Mouse (Mus musculus) CD4-positive, CD25-positive, alpha-beta regulatory T cell, adult 2 months (primary cell): ENCODE measurements at regions not wholly inside any gene's neighbourhood (a gene's known extent, or its start where the extent isn't known, plus 50 kb on each side); places are given as distances from the start of the nearest gene placed in this dataset.

Experiments
- DNase-seq: peaks from one replicate; pipeline ENCODE4 v3.0.0-alpha.2; 2012; ENCODE audit warnings: low read depth, low spot score

GRCm38 (mm10) chr15:93881276-93881675, 285.6 kb upstream of the Prickle1 start:
- no peak for DNase-seq

DNA sequence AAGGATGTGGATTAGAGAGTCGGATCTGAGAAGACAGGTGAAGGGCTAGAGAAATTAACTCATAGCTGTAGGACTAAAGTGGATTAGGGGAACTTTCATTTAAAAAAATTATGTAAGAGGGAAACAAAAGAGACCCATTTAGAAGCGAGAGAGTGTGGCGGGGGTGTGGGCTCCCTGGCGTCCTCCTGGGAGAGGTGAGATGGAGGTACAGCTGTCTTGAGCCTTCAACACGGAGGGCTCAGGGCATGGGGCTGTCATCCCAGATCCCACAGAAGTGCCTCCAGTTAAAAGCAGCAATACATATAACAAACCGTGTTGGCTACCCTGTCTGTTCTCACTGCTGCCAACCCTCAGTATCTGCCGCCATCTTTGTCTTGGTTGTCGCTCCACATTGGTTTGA, 284.6 kb upstream of the Prickle1 start:
- no peak for DNase-seq

DNA sequence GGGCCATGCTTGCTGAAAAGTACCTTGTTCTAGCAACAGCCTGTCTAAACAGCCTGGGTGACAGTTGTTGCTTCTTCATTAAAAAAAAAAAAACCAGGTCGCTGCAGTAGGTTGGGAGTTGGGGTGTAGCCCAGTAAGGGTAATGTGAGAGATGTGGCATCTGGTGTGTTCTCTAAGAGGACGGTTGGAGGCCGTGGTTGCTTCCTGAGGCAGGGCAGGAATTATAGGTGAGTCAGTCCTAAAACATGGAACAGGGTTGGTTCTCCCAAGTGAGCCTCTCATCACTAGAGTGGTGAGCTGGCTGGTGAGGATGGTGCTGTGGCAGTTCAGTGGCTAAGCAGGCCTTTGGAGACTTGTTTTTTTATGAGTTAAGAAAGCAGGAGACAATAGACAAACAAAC, 283.3 kb upstream of the Prickle1 start:
- no peak for DNase-seq

DNA sequence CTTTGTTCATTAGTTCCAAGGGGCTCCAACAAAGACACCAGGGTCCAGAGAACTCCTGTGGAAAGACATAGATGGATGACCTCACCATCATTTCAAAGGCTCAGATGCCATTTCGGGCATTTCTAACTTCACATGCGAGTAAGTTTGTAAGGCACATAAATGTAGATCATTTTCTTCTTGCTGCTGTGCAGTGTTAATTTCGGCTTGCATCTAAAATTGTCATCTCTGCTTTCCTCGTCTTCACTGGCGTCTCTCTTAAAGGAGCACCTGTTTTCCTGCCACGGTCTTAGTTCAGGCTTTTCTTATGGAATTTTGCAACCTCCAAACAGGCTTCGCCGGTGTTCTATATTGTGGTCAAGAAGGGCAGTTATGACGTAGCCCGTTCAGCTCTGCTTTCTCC, 280.6 kb upstream of the Prickle1 start:
- no peak for DNase-seq

- no peak for DNase-seq
Observed at GRCm38 (mm10) chr15:93875685-93876084, 280.0 kb upstream of the Prickle1 start.

- no peak for DNase-seq
Observed at GRCm38 (mm10) chr15:93874206-93874605, 278.5 kb upstream of the Prickle1 start.

- no peak for DNase-seq
Observed at GRCm38 (mm10) chr15:93857336-93857901, 261.7 kb upstream of the Prickle1 start.

GRCm38 (mm10) chr15:93853221-93853620, 257.5 kb upstream of the Prickle1 start:
- no peak for DNase-seq

GRCm38 (mm10) chr15:93852126-93852525, 256.4 kb upstream of the Prickle1 start:
- DNase-seq, result no peak

DNA sequence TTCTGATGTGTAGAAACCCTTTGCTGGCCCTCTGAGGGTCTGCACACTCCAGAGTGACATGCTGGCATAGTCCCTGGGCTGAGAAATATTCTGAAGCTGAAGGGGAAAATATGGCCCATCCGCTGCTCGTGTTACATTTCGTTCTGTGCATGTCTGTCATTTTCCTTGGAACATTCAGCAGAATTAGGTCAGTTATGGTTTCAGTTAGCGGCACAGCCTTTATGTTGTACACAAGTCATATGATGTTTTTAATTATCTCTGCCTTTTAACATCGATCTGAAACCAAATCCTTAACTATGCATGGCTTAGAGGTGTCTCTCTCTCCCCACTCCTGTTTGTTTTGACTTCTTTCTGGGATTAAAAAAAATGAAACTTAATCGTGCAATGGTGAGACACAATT, 254.7 kb upstream of the Prickle1 start:
- no peak for DNase-seq

- DNase-seq, result no peak
Observed at GRCm38 (mm10) chr15:93848830-93849229, 253.1 kb upstream of the Prickle1 start.

- DNase-seq, result no peak
Observed at GRCm38 (mm10) chr15:93846797-93847196, 251.1 kb upstream of the Prickle1 start.

DNA sequence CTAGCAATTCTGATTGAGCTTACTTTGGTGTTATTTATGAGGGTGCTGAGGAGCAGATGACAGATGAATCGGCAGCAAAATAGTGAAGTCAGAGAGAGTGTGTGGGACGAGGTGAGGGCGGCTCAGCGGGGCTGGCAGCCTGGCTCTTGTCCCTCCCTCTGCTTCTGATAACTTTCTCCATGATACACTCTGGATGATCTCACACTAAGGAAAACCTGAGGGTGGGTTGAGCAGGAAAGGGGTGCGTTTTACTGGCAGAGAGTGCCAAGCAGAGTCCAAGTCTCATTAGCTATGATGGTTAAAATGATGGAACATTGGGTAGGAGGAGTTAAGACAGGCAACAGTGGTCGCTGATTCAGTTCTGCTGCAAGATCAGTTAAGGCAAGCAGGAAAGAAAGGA, 250.1 kb upstream of the Prickle1 start:
- DNase-seq, result no peak

- DNase-seq, result no peak
Observed at GRCm38 (mm10) chr15:93832956-93833355, 237.3 kb upstream of the Prickle1 start.

DNA sequence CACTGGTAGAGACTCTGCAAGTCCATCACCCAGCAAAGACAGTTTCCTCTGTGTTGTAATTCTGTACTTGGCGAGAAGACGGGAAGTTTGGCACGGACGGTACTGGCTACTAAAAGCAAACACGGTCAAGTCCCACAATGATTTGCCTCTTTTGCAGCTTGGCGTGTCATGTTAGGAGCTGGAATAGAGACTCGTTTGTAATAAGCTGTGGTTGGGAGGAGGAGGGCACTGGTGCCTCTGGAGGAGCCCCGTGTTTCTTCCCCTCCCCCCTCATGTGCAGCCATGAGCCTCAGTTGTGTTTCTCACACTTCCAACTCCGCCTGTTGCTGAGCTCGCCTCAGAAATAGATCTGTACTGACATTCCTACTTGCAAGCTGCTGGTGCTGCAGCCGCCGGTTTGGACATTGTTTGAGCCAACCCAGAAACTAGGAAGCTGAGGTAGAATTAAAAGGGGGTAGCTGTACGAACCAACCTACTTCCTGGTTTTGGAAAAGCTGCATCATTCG, 236.8 kb upstream of the Prickle1 start:
- peak; percentile 15 for DNase-seq

GRCm38 (mm10) chr15:93831148-93831547, 235.5 kb upstream of the Prickle1 start:
- no peak for DNase-seq

GRCm38 (mm10) chr15:93824729-93825694, 229.3 kb upstream of the Prickle1 start:
- DNase-seq, result no peak

- DNase-seq, result no peak
Observed at GRCm38 (mm10) chr15:93821236-93821635, 225.5 kb upstream of the Prickle1 start.

GRCm38 (mm10) chr15:93812011-93812410, 216.3 kb upstream of the Prickle1 start:
- DNase-seq, result no peak

GRCm38 (mm10) chr15:93807993-93808392, 212.3 kb upstream of the Prickle1 start:
- no peak for DNase-seq

DNA sequence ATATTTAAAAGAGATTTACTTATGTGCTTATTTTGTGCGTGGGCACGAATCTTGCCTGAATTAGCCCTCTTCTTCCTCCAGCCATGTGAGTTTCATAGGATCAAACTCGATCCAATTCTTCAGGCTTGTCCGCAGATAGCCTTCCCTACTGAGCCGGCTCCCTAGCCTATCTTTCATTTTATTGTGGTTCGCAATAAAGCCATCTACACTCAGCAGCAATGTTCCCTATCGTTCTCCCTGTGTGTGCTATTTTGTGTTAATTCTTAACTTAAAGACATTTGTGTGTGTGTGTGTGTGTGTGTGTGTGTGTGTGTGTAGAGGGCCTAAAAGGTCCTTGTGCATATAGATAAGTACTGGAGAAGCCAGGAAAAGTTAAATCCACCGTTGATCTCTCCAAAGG, 211.8 kb upstream of the Prickle1 start:
- no peak for DNase-seq

DNA sequence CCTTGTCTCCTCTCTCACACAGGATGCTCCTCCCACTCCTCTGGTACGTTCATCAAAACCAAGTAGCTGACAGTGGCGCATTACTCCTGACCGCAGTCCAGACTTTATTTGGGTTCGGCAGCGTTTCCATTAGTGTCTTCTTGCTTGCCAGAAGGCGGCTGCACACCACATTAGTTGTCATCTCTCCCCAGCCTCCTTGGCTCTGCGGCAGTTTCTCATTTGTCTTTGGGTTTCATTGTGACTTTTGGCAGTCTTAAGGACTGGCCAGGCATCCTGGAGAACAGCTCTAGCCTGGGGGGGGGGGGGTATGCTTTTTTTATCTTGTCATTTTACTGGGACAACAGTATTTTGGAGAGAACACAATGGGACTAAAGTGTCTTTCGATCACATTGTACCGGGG, 209.0 kb upstream of the Prickle1 start:
- DNase-seq, result no peak

GRCm38 (mm10) chr15:93790531-93790930, 194.8 kb upstream of the Prickle1 start:
- DNase-seq, result peak; percentile 8
